Mouse (Mus musculus) stomach, embryonic 14.5 days (tissue): Measurements from ENCODE around the gene Cyb5rl. TPM values are rescaled to one million over a fixed set of nuclear protein-coding genes. Genes with fewer than 3 reads are reported as not detected.
"Not testable (repeated sequence)": the region's sequence is repeated elsewhere in the genome, so short reads cannot be mapped to it uniquely, and the experiment has no call there.

Experiments
- ATAC-seq: fragments of 200-750 bp; cut with Nextera tagmentation; 2 replicates; pipeline ENCODE4 v1.8.0; 2017; ENCODE audit warnings: low read depth, moderate TSS enrichment; ENCODE audit not compliant: insufficient number of reproducible peaks, insufficient read depth, low FRiP score
- H3K27ac ChIP-seq: fragments of 300-500 bp; sonication (generic); 2 replicates; pipeline ENCODE4 v1.5.1; 2014; ENCODE audit warnings: mild to moderate bottlenecking, low read length, moderate library complexity, mixed read lengths
- H3K27me3 ChIP-seq: fragments of 300-500 bp; sonication (generic); 2 replicates; pipeline ENCODE4 v1.6.1; 2014; ENCODE audit warnings: low read length, control low read depth, mixed read lengths; ENCODE audit not compliant: control insufficient read depth, insufficient read depth
- H3K36me3 ChIP-seq: fragments of 300-500 bp; sonication (generic); 2 replicates; pipeline ENCODE4 v1.6.1; 2014; ENCODE audit warnings: mild to moderate bottlenecking, control low read depth, low read length, moderate library complexity, mixed read lengths; ENCODE audit not compliant: control insufficient read depth, insufficient read depth
- H3K4me1 ChIP-seq: fragments of 300-500 bp; sonication (generic); 2 replicates; pipeline ENCODE4 v1.6.1; 2014; ENCODE audit warnings: low read length, control low read depth, mixed read lengths; ENCODE audit not compliant: control insufficient read depth, insufficient read depth
- H3K4me2 ChIP-seq: fragments of 300-500 bp; sonication (generic); replicated peaks from 2 replicates; pipeline ENCODE4 v1.6.1; 2014; ENCODE audit warnings: low read depth, low read length, control low read depth
- H3K4me3 ChIP-seq: fragments of 300-500 bp; sonication (generic); 2 replicates; pipeline ENCODE4 v1.5.1; 2014; ENCODE audit warnings: low read depth, low read length, control low read depth
- H3K9ac ChIP-seq: fragments of 300-500 bp; sonication (generic); replicated peaks from 2 replicates; pipeline ENCODE4 v1.6.1; 2014; ENCODE audit warnings: low read depth, mild to moderate bottlenecking, control low read depth, low read length, moderate library complexity, mixed read lengths
- H3K9me3 ChIP-seq: fragments of 300-500 bp; sonication (generic); 2 replicates; pipeline ENCODE4 v1.6.1; 2016; ENCODE audit warnings: low read depth, low read length, control low read depth; ENCODE audit not compliant: control insufficient read depth
- WGBS: fragments of 180-500 bp; shearing (Covaris S2); extraction: QIAGEN DNeasy Blood & Tissue Kit; methylation state at CpG from one replicate; pipeline ENCODE4 v1.1.7; 2014; 5-methylcytosine and 5-hydroxymethylcytosine counted together
- polyA plus RNA-seq: library from polyadenylated mRNA; unstranded; fragments of >200 nt; fragmentation: Nextera tagmentation; extraction: Ambion mirVana; gene quantifications from 2 replicates; pipeline ENCODE4 v1.2.1, GENCODE M21; 2014

Gene Cyb5rl
- polyA plus RNA-seq, 1 experiment from 2014 or later = 4.9 TPM

- WGBS = 80% methylated on average over 16 of the region's 16 CpGs
- Histone ChIP-seq H3K9ac (no peak overlapping the region), H3K27me3 (no peaks in the 10 kb centered on the region), H3K9me3 (no peaks in the 10 kb centered on the region), H3K27ac (no peak overlapping the region), H3K4me1 (no peaks in the 10 kb centered on the region), H3K4me3 (no peak overlapping the region), H3K4me2 (no peak overlapping the region), H3K36me3 (no peaks in the 10 kb centered on the region)
- no peak for ATAC-seq
Measured at GRCm38 (mm10) chr4:107106777-107107176, 40.0 kb downstream of the Cyb5rl start.

DNA sequence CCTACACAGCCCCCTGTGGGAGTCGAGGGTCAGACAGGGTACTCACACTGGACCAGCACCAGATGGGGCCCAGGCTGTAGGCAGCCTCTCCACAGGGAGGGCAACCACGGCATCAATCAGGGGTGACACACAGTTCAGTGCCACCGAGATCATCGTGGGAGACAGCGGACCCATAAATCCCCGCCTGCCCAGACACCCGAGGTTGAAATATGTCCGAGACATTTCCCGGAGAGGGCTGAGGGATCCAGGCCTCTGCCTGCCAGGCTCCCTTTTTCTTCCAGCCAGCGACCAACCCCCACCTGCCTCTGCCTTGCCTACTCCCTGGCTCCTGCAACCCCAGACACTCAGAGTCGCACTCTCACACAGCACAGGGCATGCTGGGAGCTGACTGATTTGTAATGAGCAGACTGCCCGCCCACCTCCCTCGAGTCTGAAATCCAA lies 41.5 kb downstream of the Cyb5rl start:
- ATAC-seq = peak; percentile 38; the same call in 1 of the 2 replicates
- no peak overlapping the region for H3K4me2 ChIP-seq
- 27% methylated on average over 13 of the region's 13 CpGs for WGBS
- no peaks in the 10 kb centered on the region for H3K36me3 ChIP-seq
- no peaks in the 10 kb centered on the region for H3K27me3 ChIP-seq
- H3K9ac ChIP-seq = no peak overlapping the region
- H3K4me3 ChIP-seq = no peak overlapping the region
- no peaks in the 10 kb centered on the region for H3K9me3 ChIP-seq
- H3K27ac ChIP-seq = no peak overlapping the region
- H3K4me1 ChIP-seq = no peaks in the 10 kb centered on the region

- not testable (repeated sequence) for H3K9me3 ChIP-seq, H3K27ac ChIP-seq, H3K27me3 ChIP-seq, H3K9ac ChIP-seq, H3K4me3 ChIP-seq, H3K4me2 ChIP-seq, ATAC-seq, H3K4me1 ChIP-seq, H3K36me3 ChIP-seq
- 85% methylated on average over 6 of the region's 6 CpGs for WGBS
Measured at GRCm38 (mm10) chr4:107109181-107109580, 42.4 kb downstream of the Cyb5rl start.

DNA sequence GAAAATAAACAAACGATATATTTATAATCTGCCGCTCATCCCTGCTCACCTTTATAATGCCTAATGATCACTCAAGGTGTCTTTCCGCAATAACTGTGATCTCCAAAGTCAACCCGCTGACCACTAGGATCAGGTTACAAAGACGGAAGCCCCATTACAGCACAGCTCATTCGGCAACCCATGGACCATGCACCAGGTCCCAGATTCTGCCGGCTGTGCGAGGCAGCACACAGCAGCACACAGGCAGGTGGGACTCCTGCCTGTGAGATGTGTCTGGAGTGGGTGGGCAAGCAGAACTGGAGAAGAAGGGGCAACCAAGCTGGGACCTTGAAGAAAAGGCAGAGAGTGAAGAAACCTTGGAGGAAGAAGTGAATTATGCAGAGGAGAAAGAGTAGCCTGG lies 47.5 kb downstream of the Cyb5rl start:
- no peak for ATAC-seq
- 35% methylated on average over 8 of the region's 8 CpGs for WGBS

GRCm38 (mm10) chr4:107117741-107118385 lies 51.1 kb downstream of the Cyb5rl start:
- 82% methylated on average over 2 of the region's 2 CpGs for WGBS
- Histone ChIP-seq H3K9me3 (no peaks in the 10 kb centered on the region), H3K27ac (no peak overlapping the region), H3K9ac (no peak overlapping the region), H3K4me2 (no peak overlapping the region), H3K4me3 (no peak overlapping the region), H3K27me3 (no peaks in the 10 kb centered on the region), H3K4me1 (peaks cover 18% of the 10 kb centered on the region), H3K36me3 (no peaks in the 10 kb centered on the region)
- ATAC-seq = no peak

More for the DNA sequence above, 47.5 kb downstream of the Cyb5rl start:
- H3K4me1 ChIP-seq = peaks cover 5% of the 10 kb centered on the region; the same call in 1 of the 2 replicates
- no peak overlapping the region for H3K4me2 ChIP-seq
- H3K9ac ChIP-seq = no peak overlapping the region
- no peaks in the 10 kb centered on the region for H3K27me3 ChIP-seq
- no peak overlapping the region for H3K27ac ChIP-seq
- no peaks in the 10 kb centered on the region for H3K9me3 ChIP-seq
- no peak overlapping the region for H3K4me3 ChIP-seq
- no peaks in the 10 kb centered on the region for H3K36me3 ChIP-seq

- H3K9me3 ChIP-seq = no peaks in the 10 kb centered on the region
- WGBS = 46% methylated on average over 4 of the region's 4 CpGs
- H3K36me3 ChIP-seq = no peaks in the 10 kb centered on the region
- no peaks in the 10 kb centered on the region for H3K27me3 ChIP-seq
- no peak overlapping the region for H3K4me2 ChIP-seq
- H3K4me3 ChIP-seq = no peak overlapping the region
- ATAC-seq = peak; percentile 81
- peaks cover 20% of the 10 kb centered on the region for H3K4me1 ChIP-seq
- no peak overlapping the region for H3K9ac ChIP-seq
- H3K27ac ChIP-seq = peak overlapping the region; percentile 63; the same call in 1 of the 2 replicates
Measured at GRCm38 (mm10) chr4:107119056-107119455, 52.3 kb downstream of the Cyb5rl start.

GRCm38 (mm10) chr4:107120676-107121075 lies 53.9 kb downstream of the Cyb5rl start:
- H3K4me1 ChIP-seq = peaks cover 22% of the 10 kb centered on the region
- no peak for ATAC-seq
- no peak overlapping the region for H3K27ac ChIP-seq
- H3K27me3 ChIP-seq = no peaks in the 10 kb centered on the region
- no peaks in the 10 kb centered on the region for H3K36me3 ChIP-seq
- no peaks in the 10 kb centered on the region for H3K9me3 ChIP-seq
- H3K4me3 ChIP-seq = no peak overlapping the region
- 86% methylated on average over 6 of the region's 6 CpGs for whole genome bisulfite sequencing
- no peak overlapping the region for H3K4me2 ChIP-seq
- no peak overlapping the region for H3K9ac ChIP-seq

DNA sequence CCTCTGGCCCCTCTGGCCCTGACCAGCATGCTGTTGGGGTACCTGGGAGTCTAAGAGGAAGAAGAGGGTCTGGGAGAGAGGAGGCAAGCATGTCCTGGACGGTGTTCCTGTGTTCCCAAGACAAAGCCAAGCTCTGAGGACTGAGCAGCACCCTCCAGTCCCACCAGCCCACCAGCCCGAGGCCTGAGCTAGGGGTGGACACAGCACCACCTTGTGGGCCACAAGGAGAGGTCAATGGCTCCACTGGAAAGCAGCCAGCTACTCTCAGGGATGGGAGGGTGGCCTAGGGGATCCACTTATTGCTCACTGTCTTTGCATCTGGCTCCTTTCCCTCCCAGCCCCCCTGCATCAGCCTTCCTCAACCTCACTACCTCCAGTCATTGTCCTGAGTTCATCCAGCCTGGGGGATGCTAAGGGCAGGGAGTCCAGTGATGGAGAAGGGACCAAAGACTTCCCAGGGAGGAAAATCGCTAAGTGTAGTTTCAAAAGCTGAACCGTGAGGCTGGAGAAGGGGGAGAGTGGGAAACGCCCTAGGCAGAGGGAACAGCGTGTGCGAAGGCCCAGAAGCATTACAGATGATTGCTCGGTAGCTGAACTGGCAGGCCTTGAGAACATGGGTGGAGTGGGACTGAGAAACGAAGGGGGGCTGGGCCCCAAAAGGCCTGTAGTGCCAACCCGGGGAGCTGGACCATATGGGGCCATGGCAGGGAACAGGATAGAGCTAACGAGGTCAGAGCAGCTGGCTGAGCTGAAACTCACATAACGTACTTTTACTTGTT lies 54.6 kb downstream of the Cyb5rl start:
- Histone ChIP-seq H3K9ac (no peak overlapping the region), H3K27me3 (no peaks in the 10 kb centered on the region), H3K27ac (no peak overlapping the region), H3K36me3 (no peaks in the 10 kb centered on the region), H3K9me3 (no peaks in the 10 kb centered on the region), H3K4me1 (peaks cover 22% of the 10 kb centered on the region), H3K4me3 (no peak overlapping the region), H3K4me2 (no peak overlapping the region)
- 63% methylated on average over 12 of the region's 12 CpGs for WGBS
- ATAC-seq = no peak
